Mouse (Mus musculus) CH12.LX (cell line): Measurements from ENCODE around the gene E130114P18Rik. TPM values are rescaled to one million over a fixed set of nuclear protein-coding genes. Genes with fewer than 3 reads are reported as not detected.

ENCODE experiments used
- DNase-seq: peaks from one replicate; pipeline ENCODE4 v3.0.0-alpha.2; 2013; ENCODE audit errors: extremely low read depth
- H3K27ac ChIP-seq: 2 replicates; pipeline ENCODE4 v1.5.1; 2012; ENCODE audit warnings: low read depth, mild to moderate bottlenecking, control low read depth, moderate library complexity; ENCODE audit not compliant: insufficient read depth
- H3K27me3 ChIP-seq: replicated peaks from 2 replicates; pipeline ENCODE3; 2012; ENCODE audit warnings: inconsistent platforms
- H3K36me3 ChIP-seq, 2 experiments: replicated peaks in 1 of 2; 2 replicates each; pipeline versions ENCODE3 to v1.6.1; 2012; ENCODE audit warnings: inconsistent platforms in 1 of 2, low read length in 1 of 2, mild to moderate bottlenecking in 1 of 2, mixed read lengths in 1 of 2, moderate library complexity in 1 of 2; ENCODE audit not compliant: control insufficient read depth in 1 of 2, insufficient read depth in 1 of 2
- H3K4me1 ChIP-seq, 2 experiments: 2 replicates each; pipeline ENCODE4 v1.6.1; 2012; ENCODE audit warnings: inconsistent platforms in 1 of 2, moderate library complexity in 1 of 2; ENCODE audit not compliant: insufficient read depth in 2 of 2, control insufficient read depth in 1 of 2
- H3K4me2 ChIP-seq: 2 replicates; pipeline ENCODE4 v1.6.1; 2012; ENCODE audit warnings: low read depth, mild to moderate bottlenecking, control low read depth; ENCODE audit not compliant: poor library complexity, insufficient read depth, severe bottlenecking
- H3K4me3 ChIP-seq, 3 experiments: fragments of 150-350 bp in 1 of 3; sonication (generic) in 1 of 3; replicated peaks in 1 of 3; 2 replicates each; pipeline versions ENCODE3 to v1.5.1; 2011 to 2012; ENCODE audit warnings: low read depth in 2 of 3, low read length in 2 of 3, mild to moderate bottlenecking in 2 of 3, moderate library complexity in 2 of 3, control low read depth in 1 of 3, improper control_type of control experiment in 1 of 3, inconsistent platforms in 1 of 3, mixed read lengths in 1 of 3; ENCODE audit not compliant: poor library complexity in 1 of 3
- H3K79me2 ChIP-seq: replicated peaks from 2 replicates; pipeline ENCODE4 v1.6.1; 2012; ENCODE audit warnings: mild to moderate bottlenecking, moderate library complexity; ENCODE audit not compliant: control insufficient read depth, poor library complexity, insufficient read depth, severe bottlenecking; ENCODE audit errors: extremely low read depth
- H3K9ac ChIP-seq: 2 replicates; pipeline ENCODE4 v1.6.1; 2012; ENCODE audit warnings: low read depth, mild to moderate bottlenecking, control low read depth, moderate library complexity; ENCODE audit not compliant: insufficient read depth
- H3K9me3 ChIP-seq: replicated peaks from 2 replicates; pipeline ENCODE3; 2012; ENCODE audit warnings: low read length, inconsistent platforms, mixed read lengths
- BHLHE40 ChIP-seq: IDR thresholded peaks from 2 replicates; pipeline ENCODE4 v1.6.1; 2011; ENCODE audit warnings: mild to moderate bottlenecking, low read depth, low read length, improper control_type of control experiment
- CTCF ChIP-seq, 2 experiments: IDR thresholded peaks in 1 of 2; conservative IDR thresholded peaks in 1 of 2; 2 replicates each; pipeline ENCODE4 v1.5.1; 2011 to 2012; ENCODE audit warnings: low read depth in 2 of 2, low read length in 2 of 2, improper control_type of control experiment in 1 of 2, inconsistent platforms in 1 of 2, mild to moderate bottlenecking in 1 of 2, moderate library complexity in 1 of 2
- ELF1 ChIP-seq: IDR thresholded peaks from 2 replicates; pipeline ENCODE4 v1.6.1; 2014; ENCODE audit warnings: low read depth, mild to moderate bottlenecking, inconsistent platforms, low read length, improper control_type of control experiment
- GABPA ChIP-seq: IDR thresholded peaks from 2 replicates; pipeline ENCODE4 v1.6.1; 2012; ENCODE audit warnings: low read depth, low read length, improper control_type of control experiment, inconsistent platforms; ENCODE audit not compliant: insufficient replicate concordance
- IRF4 ChIP-seq: IDR thresholded peaks from 2 replicates; pipeline ENCODE4 v1.6.1; 2014; ENCODE audit warnings: low read depth, mild to moderate bottlenecking, inconsistent platforms, low read length, improper control_type of control experiment
- JUN ChIP-seq: IDR thresholded peaks from 2 replicates; pipeline ENCODE4 v1.6.1; 2011; ENCODE audit warnings: low read depth, mild to moderate bottlenecking, low read length, improper control_type of control experiment, moderate library complexity; ENCODE audit not compliant: insufficient read depth
- JUND ChIP-seq: conservative IDR thresholded peaks from 2 replicates; pipeline ENCODE4 v1.6.1; 2011; ENCODE audit warnings: low read depth, low read length, improper control_type of control experiment
- KAT2A ChIP-seq: IDR thresholded peaks from 2 replicates; pipeline ENCODE4 v1.6.1; 2012; ENCODE audit warnings: low read length, improper control_type of control experiment, inconsistent platforms; ENCODE audit not compliant: insufficient replicate concordance
- MAZ ChIP-seq: IDR thresholded peaks from 2 replicates; pipeline ENCODE4 v1.6.1; 2012; ENCODE audit warnings: low read depth, mild to moderate bottlenecking, inconsistent platforms, low read length, improper control_type of control experiment, moderate library complexity
- MEF2A ChIP-seq: IDR thresholded peaks from 2 replicates; pipeline ENCODE4 v1.6.1; 2014; ENCODE audit warnings: low read depth, mild to moderate bottlenecking, inconsistent platforms, low read length, improper control_type of control experiment, borderline replicate concordance
- MXI1 ChIP-seq: IDR thresholded peaks from 2 replicates; pipeline ENCODE4 v1.6.1; 2011; ENCODE audit warnings: mild to moderate bottlenecking, low read depth, low read length, improper control_type of control experiment
- NELFE ChIP-seq: IDR thresholded peaks from 2 replicates; pipeline ENCODE4 v1.6.1; 2011; ENCODE audit warnings: low read depth, low read length, improper control_type of control experiment
- PAX5 ChIP-seq: IDR thresholded peaks from 2 replicates; pipeline ENCODE4 v1.6.1; 2012; ENCODE audit warnings: low read length, inconsistent platforms, mixed read lengths
- RAD21 ChIP-seq: IDR thresholded peaks from 2 replicates; pipeline ENCODE4 v1.6.1; 2011; ENCODE audit warnings: low read depth, mild to moderate bottlenecking, low read length, improper control_type of control experiment, moderate library complexity
- RCOR1 ChIP-seq: conservative IDR thresholded peaks from 2 replicates; pipeline ENCODE4 v1.6.1; 2012; ENCODE audit warnings: low read depth, mild to moderate bottlenecking, inconsistent platforms, low read length, improper control_type of control experiment
- SIN3A ChIP-seq: IDR thresholded peaks from 2 replicates; pipeline ENCODE4 v1.6.1; 2012; ENCODE audit warnings: low read length, improper control_type of control experiment, inconsistent platforms
- USF1 ChIP-seq: IDR thresholded peaks from 2 replicates; pipeline ENCODE4 v1.6.1; 2014; ENCODE audit warnings: low read depth, mild to moderate bottlenecking, inconsistent platforms, low read length, improper control_type of control experiment
- ZKSCAN1 ChIP-seq: IDR thresholded peaks from 2 replicates; pipeline ENCODE4 v1.6.1; 2012; ENCODE audit warnings: low read depth, inconsistent platforms, low read length, improper control_type of control experiment, borderline replicate concordance
- dilution Hi-C: fragments of 300-500 bp; cut with MboI; formaldehyde crosslinking; loops from 2 replicates; pipeline ENCODE4 v1.14.3; 2020; ENCODE audit warnings: low sequenced_read_pairs; ENCODE audit not compliant: extremely low pct_unique_long_range_greater_than_20kb, extremely low pct_ligation_motif_present
- in situ Hi-C: fragments of 300-500 bp; cut with MboI; formaldehyde crosslinking; loops from 3 replicates; pipeline ENCODE4 v1.14.3; 2019; ENCODE audit warnings: low sequenced_read_pairs, low pct_ligation_motif_present, low pct_unique_long_range_greater_than_20kb, mixed read lengths
- polyA plus RNA-seq: library from polyadenylated mRNA; unstranded; fragments of >175 nt; gene quantifications from 2 replicates; pipeline ENCODE4 v1.2.1, GENCODE M21; 2012; ENCODE audit warnings: low read depth; ENCODE audit not compliant: insufficient read length
- total RNA-seq, 2 experiments: library from RNA; depleted of rRNA; stranded (reverse); fragments of 300-350 nt in 1 of 2; fragments of >200 nt in 1 of 2; gene quantifications; 2 replicates each; pipeline ENCODE4 v1.2.3; 2012 to 2014

E130114P18Rik gene
- total RNA-seq (2012; rRNA removed) (not detected in 2 replicates), total RNA-seq (2014; rRNA removed) (not detected in 2 replicates), polyA plus RNA-seq (not detected in 2 replicates)

DNA sequence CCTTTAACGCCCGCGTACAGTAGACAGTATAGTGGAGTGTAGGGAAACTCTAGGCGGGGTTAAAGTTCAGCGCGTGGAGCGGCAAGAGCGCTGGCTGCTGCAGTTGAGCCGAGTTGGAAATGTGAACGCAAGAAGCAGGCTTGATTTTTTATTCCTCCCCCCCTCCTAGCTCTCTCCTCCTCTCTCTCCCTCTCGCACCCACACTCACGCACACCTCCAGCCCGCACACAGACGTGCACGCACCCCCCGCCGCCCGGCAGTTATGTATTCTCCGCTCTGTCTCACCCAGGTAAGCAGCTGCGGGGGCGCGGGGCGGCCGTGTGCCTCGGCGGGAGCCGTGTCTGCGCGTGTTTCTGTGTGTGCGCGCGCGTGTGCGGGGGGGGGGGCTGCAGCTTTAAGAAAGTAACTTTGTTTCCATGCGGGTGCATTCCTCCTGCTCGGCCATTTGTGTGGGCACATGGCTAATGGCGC lies at the start of gene E130114P18Rik:
TSS of gene E130114P18Rik (minus strand) at position 373 of the 471 bp plus-strand sequence.
- no peak for TF ChIP-seq MEF2A
- no peak for TF ChIP-seq GABPA
- no peak for TF ChIP-seq SIN3A
- TF ChIP-seq MAZ = no peak
- no peak for TF ChIP-seq PAX5
- no peak for TF ChIP-seq USF1
- TF ChIP-seq NELFE = no peak
- no peak for TF ChIP-seq ELF1
- no peak for TF ChIP-seq RAD21
- no peak for TF ChIP-seq JUND
- TF ChIP-seq BHLHE40 = no peak
- no peak for TF ChIP-seq ZKSCAN1
- TF ChIP-seq RCOR1 = no peak
- TF ChIP-seq MXI1 = no peak
- TF ChIP-seq CTCF (conservative IDR thresholded peaks at IDR 0.05 in 1 of 2, IDR thresholded peaks at IDR 0.05 in 1 of 2; ENCODE audit: low read depth in 2 of 2, low read length in 2 of 2) = no peak
- no peak for TF ChIP-seq IRF4

DNA sequence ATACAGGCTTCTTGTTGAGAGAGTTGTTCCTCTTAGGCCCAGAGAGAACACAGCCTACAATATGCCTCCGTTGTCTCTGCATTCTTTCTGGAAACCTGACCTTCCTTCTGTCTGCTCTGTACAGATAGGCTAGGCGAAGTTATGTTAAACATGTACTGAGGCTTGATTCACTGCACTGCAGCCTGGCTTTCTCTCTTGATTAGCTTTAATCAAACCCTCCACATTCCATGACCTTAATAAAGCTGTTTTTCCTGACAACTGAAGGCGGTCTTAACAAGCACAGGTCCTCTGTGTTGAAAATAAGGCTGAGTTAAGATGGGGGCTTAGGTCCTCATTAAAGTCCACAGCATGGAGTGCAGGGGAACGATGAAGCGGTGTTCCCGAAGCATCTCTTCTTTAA lies 49.2 kb upstream of the E130114P18Rik start:
- no peak overlapping the region for H3K27ac ChIP-seq
- no peaks in the 10 kb centered on the region for H3K4me1 ChIP-seq
- no peak overlapping the region for H3K4me2 ChIP-seq
- H3K27me3 ChIP-seq = no peaks in the 10 kb centered on the region
- no peak overlapping the region for H3K9ac ChIP-seq
- H3K36me3 ChIP-seq = no peaks in the 10 kb centered on the region
- dilution Hi-C loops (no loop called here), in situ Hi-C loops (no loop called here)
- no peak for DNase-seq
- no peaks in the 10 kb centered on the region for H3K79me2 ChIP-seq
- no peak overlapping the region for H3K4me3 ChIP-seq
- TF ChIP-seq JUN (no peak), KAT2A (no peak), BHLHE40 (no peak), RAD21 (no peak), MEF2A (no peak)
- H3K9me3 ChIP-seq = peaks cover 59% of the 10 kb centered on the region

More for the DNA sequence above, at the start of gene E130114P18Rik:
- dilution Hi-C loops (no loop called here), in situ Hi-C loops (no loop called here)
- Histone ChIP-seq H3K79me2 (no peaks in the 10 kb centered on the region), H3K4me1 (no peaks in the 10 kb centered on the region), H3K36me3 (no peaks in the 10 kb centered on the region), H3K27ac (no peak within 1 kb of the TSS), H3K9ac (no peak within 1 kb of the TSS), H3K9me3 (peaks cover 46% of the 10 kb centered on the region), H3K27me3 (no peaks in the 10 kb centered on the region), H3K4me3 (no peak within 1 kb of the TSS), H3K4me2 (no peak within 1 kb of the TSS)
- DNase-seq = no peak
